Mouse (Mus musculus) heart, adult 2 months (tissue): ENCODE data around the gene Tbx21. TPM values are rescaled to one million over a fixed set of nuclear protein-coding genes. Genes with fewer than 3 reads are reported as not detected.

Experiments used
- DNase-seq, 2 experiments: peaks; one replicate each; pipeline ENCODE4 v3.0.0; 2021
- H3K27ac ChIP-seq: fragments of 200-600 bp; 2 replicates; pipeline ENCODE4 v1.8.1; 2022
- H3K27me3 ChIP-seq: fragments of 200-500 bp; 2 replicates; pipeline ENCODE4 v1.6.1; 2012; ENCODE audit warnings: mild to moderate bottlenecking, low read length, inconsistent platforms, mixed read lengths; ENCODE audit not compliant: control insufficient read depth, insufficient read depth
- H3K36me3 ChIP-seq: fragments of 200-500 bp; 2 replicates; pipeline ENCODE4 v1.6.1; 2012; ENCODE audit warnings: low read length, inconsistent platforms; ENCODE audit not compliant: control insufficient read depth, insufficient read depth
- H3K4me1 ChIP-seq: fragments of 200-500 bp; 2 replicates; pipeline ENCODE4 v1.6.1; 2011; ENCODE audit warnings: low read length; ENCODE audit not compliant: control insufficient read depth, insufficient read depth
- H3K4me3 ChIP-seq: fragments of 200-600 bp; 2 replicates; pipeline ENCODE4 v1.8.1; 2022
- H3K79me2 ChIP-seq: fragments of 200-500 bp; replicated peaks from 2 replicates; pipeline ENCODE4 v1.6.1; 2012; ENCODE audit warnings: mild to moderate bottlenecking, inconsistent platforms, low read length, moderate library complexity, mixed read lengths; ENCODE audit not compliant: control insufficient read depth, insufficient read depth
- H3K9ac ChIP-seq: fragments of 200-500 bp; 2 replicates; pipeline ENCODE4 v1.6.1; 2012; ENCODE audit warnings: low read depth, mild to moderate bottlenecking, control low read depth, inconsistent platforms, low read length, mixed read lengths
- CTCF ChIP-seq: fragments of 200-600 bp; IDR thresholded peaks from 2 replicates; pipeline ENCODE4 v1.8.1; 2022; ENCODE audit warnings: antibody characterized with exemption, mild to moderate bottlenecking, moderate library complexity
- EP300 ChIP-seq: fragments of 200-500 bp; IDR thresholded peaks from 2 replicates; pipeline ENCODE4 v1.6.1; 2011; ENCODE audit warnings: low read depth, low read length, control low read depth; ENCODE audit not compliant: insufficient read depth
- POLR2A ChIP-seq: fragments of 200-500 bp; IDR thresholded peaks from 2 replicates; pipeline ENCODE4 v1.6.1; 2011; ENCODE audit warnings: mild to moderate bottlenecking, low read depth, low read length, control low read depth; ENCODE audit not compliant: insufficient read depth
- WGBS: fragments of 180-500 bp; shearing (Covaris S2); methylation state at CpG from one replicate; pipeline ENCODE4 v1.1.7; 2018; 5-methylcytosine and 5-hydroxymethylcytosine counted together
- intact Hi-C: fragments of 180-260 bp; cut with DNase I; formaldehyde crosslinking; loops from one replicate; pipeline ENCODE4 v1.15.1; 2025
- polyA plus RNA-seq: library from polyadenylated mRNA; depleted of rRNA; stranded (reverse); fragments of >200 nt; gene quantifications from 2 replicates; pipeline ENCODE4 v1.2.3, GENCODE M21; 2012
- total RNA-seq, 2 experiments: library from RNA; stranded (reverse); gene quantifications; 2 replicates each; pipeline ENCODE4 v1.2.3; 2021

Tbx21 gene
- total and polyA plus RNA-seq, 3 experiments, result 0.45 TPM; not detected in 2

DNA sequence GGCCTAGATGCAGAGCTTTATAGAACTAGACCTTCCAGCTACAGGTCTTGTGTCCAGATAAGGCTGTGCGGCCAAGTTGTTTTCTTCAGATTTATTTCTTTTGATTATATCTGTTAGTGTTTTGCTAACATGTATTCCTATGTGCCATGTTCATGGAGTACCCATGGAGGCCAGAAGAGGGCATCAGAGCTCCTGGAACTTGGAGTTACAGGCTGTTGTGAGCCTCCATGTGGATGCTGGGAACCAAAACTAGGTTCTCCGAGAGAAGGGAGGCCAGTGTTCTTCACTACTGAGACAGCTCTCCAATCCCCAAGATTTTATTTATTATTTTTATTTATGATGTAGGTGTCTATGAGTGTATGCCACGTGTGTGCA lies 51.2 kb downstream of the Tbx21 start:
- H3K27me3 ChIP-seq, result no peaks in the 10 kb centered on the region
- no peak overlapping the region for H3K4me3 ChIP-seq
- intact Hi-C loops, result no loop called here
- H3K36me3 ChIP-seq, result no peaks in the 10 kb centered on the region
- no peak for DNase-seq
- no peak overlapping the region for H3K27ac ChIP-seq
- 81% methylated on average over 3 of the region's 3 CpGs for WGBS
- TF ChIP-seq EP300 (no peak), POLR2A (no peak), CTCF (peak; percentile 54)
- H3K79me2 ChIP-seq, result no peaks in the 10 kb centered on the region
- H3K4me1 ChIP-seq, result no peaks in the 10 kb centered on the region
- H3K9ac ChIP-seq, result no peak overlapping the region

DNA sequence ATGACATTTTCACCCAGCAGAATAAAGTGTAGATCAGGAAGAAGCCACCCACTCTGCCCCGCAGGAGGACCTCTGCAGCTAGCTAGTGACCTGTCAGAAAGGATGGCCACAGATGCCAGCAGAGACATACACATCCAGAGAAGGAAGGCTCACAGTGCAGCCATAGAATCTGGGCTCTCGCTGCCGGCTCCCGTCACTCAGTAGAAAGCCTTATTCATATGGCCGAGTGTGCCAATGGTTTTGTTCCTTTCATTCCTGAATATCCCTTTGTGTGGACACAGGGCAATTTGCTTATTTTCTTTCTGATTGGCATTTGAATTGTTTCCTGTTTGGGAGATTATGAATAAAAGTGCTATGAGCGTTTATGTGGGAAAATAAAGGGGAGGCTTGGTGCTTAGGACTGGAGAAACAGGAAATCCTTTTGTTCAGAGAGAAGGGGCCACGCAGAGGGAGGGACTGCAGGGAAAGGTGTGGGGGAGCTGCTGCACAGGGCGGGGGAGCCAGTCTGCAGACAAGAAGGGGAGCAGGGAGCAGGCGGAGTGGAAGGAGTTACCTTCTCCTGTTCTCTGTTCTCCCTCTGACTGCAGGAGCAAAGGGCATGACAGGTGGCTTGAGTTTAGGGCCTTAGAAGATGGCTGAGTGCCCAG lies 51.7 kb downstream of the Tbx21 start:
- TF ChIP-seq CTCF (no peak), EP300 (no peak), POLR2A (no peak)
- no peak for DNase-seq
- Histone ChIP-seq H3K4me3 (no peak overlapping the region), H3K4me1 (no peaks in the 10 kb centered on the region), H3K27me3 (no peaks in the 10 kb centered on the region), H3K79me2 (no peaks in the 10 kb centered on the region), H3K9ac (no peak overlapping the region), H3K27ac (no peak overlapping the region), H3K36me3 (no peaks in the 10 kb centered on the region)
- 32% methylated on average over 9 of the region's 9 CpGs for WGBS
- intact Hi-C loops, result no loop called here

DNA sequence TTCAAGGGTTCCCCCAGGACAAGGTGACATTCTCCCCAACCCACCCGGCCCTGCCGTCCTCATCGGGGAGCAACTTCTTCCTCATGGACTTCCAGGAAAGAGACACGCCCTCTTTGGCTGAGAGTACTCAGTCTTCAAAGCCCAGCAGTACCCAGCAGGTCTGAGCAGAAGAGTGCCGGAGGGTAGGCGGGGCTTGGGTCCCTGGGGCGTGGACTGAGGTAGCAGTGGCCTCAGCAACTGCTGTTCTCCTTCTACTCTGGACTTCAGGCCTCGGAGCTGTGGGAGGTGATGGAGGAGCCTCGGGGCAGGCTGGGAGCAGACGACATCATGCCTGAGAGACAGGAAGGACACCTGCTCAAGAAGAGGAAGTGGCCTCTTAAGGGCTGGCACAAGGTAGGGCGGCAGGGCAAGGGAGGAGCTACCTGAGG lies 62.9 kb downstream of the Tbx21 start:
- intact Hi-C loops, result no loop called here
- no peak overlapping the region for H3K4me3 ChIP-seq

DNA sequence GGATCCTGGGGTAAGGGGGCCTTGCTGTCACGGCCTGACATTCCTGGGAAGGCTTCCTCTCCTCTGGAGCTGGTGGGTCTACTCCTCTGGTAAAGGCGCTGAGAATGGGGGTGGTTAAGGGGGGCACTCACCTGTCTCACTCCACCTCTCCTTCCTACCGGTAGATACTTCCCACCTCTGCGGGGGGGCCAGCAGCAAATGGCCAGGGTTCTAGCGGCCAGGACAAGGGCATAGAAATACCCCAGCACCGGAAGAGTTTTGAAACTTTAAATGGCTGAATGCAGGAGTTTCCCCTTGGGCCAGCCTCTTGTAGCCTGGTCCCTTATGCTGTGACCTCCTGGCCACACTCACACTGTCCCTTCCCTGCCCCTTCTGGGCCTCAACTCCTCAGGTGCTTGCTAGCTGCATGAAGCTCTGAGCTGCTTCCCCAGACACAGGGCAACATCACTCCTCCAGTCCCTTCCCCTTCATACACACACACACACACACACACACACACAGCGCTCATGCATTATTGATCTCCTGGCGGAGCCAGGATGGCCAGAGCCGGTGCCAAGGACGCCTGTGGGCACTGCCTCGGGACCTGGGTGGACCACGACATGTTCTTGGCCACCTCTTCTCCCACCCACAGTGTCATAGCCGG lies 64.1 kb downstream of the Tbx21 start:
- H3K36me3 ChIP-seq, result no peaks in the 10 kb centered on the region
- H3K27me3 ChIP-seq, result no peaks in the 10 kb centered on the region
- no peak for TF ChIP-seq EP300
- no peak for TF ChIP-seq CTCF
- TF ChIP-seq POLR2A, result no peak
- peak overlapping the region; percentile 68 for H3K27ac ChIP-seq
- H3K4me1 ChIP-seq, result peaks cover 10% of the 10 kb centered on the region
- H3K79me2 ChIP-seq, result no peaks in the 10 kb centered on the region
- peak overlapping the region; percentile 73 for H3K9ac ChIP-seq
- no peak for DNase-seq
- H3K4me3 ChIP-seq, result peak overlapping the region; percentile 70
- 9% methylated on average over 13 of the region's 13 CpGs for WGBS
- intact Hi-C loops, result no loop called here

More for the DNA sequence above, 62.9 kb downstream of the Tbx21 start:
- DNase-seq, result no peak
- Histone ChIP-seq H3K36me3 (no peaks in the 10 kb centered on the region), H3K9ac (no peak overlapping the region), H3K4me1 (peaks cover 10% of the 10 kb centered on the region), H3K27me3 (no peaks in the 10 kb centered on the region), H3K27ac (no peak overlapping the region), H3K79me2 (no peaks in the 10 kb centered on the region)
- 28% methylated on average over 11 of the region's 11 CpGs for WGBS
- TF ChIP-seq POLR2A, result no peak
- TF ChIP-seq EP300, result no peak
- no peak for TF ChIP-seq CTCF

DNA sequence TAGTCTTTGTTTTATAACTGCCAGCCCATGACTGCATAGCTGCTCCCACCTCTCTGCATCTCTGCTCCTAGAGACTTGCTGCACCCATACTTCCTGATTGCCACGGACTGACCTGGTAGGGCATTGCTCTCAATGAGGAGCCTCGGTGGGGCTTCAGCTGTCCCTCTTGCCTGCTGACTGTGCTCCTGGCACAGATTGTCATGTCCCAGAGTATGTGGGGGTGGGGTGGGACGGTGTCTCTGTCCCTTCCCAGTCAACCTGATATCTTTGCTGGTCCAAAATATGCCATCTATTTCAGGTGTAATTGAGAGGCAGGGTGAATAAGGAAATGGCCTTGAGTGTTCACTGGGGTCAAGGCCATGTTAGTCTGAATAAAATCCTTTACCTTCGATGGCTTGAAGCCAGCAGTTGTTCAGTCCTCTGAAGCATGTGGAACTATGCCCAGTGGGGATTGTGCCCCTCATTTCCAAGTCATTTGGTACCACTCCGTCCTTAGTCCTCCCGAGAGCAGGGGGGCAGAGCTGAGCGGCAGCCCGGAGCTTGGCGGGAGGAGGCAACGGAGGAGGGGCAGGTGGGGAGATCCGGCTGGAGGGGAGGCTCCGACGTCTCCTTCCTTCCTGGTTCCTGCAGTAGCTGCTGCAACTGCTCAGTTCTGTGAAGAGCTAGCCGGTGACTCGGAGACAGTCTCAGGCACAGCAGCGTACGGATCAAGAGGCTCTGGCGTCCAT lies 64.8 kb downstream of the Tbx21 start, which contains the start of gene Osbpl7:
Osbpl7 (plus strand) TSS at position 413 of the 728 bp plus-strand sequence.
- Histone ChIP-seq H3K27ac (peak within 1 kb of the TSS; percentile 68), H3K27me3 (no peaks in the 10 kb centered on the region), H3K79me2 (no peaks in the 10 kb centered on the region), H3K9ac (peak within 1 kb of the TSS; percentile 73), H3K4me1 (peaks cover 10% of the 10 kb centered on the region), H3K4me3 (peak within 1 kb of the TSS; percentile 70), H3K36me3 (no peaks in the 10 kb centered on the region)
- 3% methylated on average over 18 of the region's 18 CpGs for WGBS
- TF ChIP-seq EP300 (peak; percentile 55; the same call in 1 of the 2 replicates), POLR2A (peak; percentile 87), CTCF (peak; percentile 63)
- intact Hi-C loops, result no loop called here
- DNase-seq, result peak; percentile 81 to 83
